Mouse (Mus musculus): ENCODE measurements around the gene Olfr1346. TPM values are rescaled to one million over a fixed set of nuclear protein-coding genes. Genes with fewer than 3 reads are reported as not detected.

The Olfr1346 gene
- polyA plus RNA-seq, 1 experiment from 2014 or later: not detected

DNA sequence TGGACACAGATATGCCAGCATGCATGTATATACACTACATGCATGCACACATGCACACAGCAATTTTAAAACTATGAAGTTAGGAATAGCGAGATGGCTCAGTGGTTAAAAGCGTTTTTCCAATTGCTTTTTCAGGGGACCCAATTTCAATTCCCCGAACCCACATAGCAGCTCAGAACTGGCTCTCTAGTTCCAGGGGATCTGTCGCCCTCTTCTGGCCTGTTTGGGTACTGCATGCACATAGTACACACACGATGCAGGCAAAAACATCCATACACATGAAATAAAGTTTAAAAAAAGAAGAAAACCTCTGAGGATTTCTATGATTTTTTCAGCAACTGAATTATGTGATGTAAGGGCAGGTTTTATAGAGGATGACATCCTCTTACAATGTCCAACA is 59.2 kb downstream of the Olfr1346 start:
- no peak overlapping the region for H3K4me3 ChIP-seq (ENCODE audit: low read depth, low read length)
- ATAC-seq (ENCODE audit: insufficient read depth) (no peak), DNase-seq (peak; percentile 11)
- TF ChIP-seq CTCF (IDR thresholded peaks at IDR 0.05; ENCODE audit: low read depth): peak; percentile 56
- H3K9me3 ChIP-seq (ENCODE audit: low read depth, low read length): no peaks in the 10 kb centered on the region
- WGBS: 67% methylated on average over 5 of the region's 5 CpGs
- H3K4me1 ChIP-seq (ENCODE audit: insufficient read depth): no peaks in the 10 kb centered on the region
- no peaks in the 10 kb centered on the region for H3K36me3 ChIP-seq (ENCODE audit: insufficient read depth)
- no peak overlapping the region for H3K4me2 ChIP-seq
- no peaks in the 10 kb centered on the region for H3K27me3 ChIP-seq (ENCODE audit: insufficient read depth, low read length)
- no peak overlapping the region for H3K27ac ChIP-seq (ENCODE audit: low read depth)
- no peak overlapping the region for H3K9ac ChIP-seq

Other genes with a start within 250 kb of the Olfr1346 start
- gene Zscan5b, start 244.8 kb upstream of the Olfr1346 start, polyA plus RNA-seq (2014; fragmentation: Nextera tagmentation; extraction: Ambion mirVana): not detected in 2 replicates
- gene Epp13, start 214.4 kb upstream of the Olfr1346 start, polyA plus RNA-seq (2014; fragmentation: Nextera tagmentation; extraction: Ambion mirVana): not detected in 2 replicates
- 5.8 and 6.0 TPM in 2 replicates for gene Zfp667, start 180.5 kb upstream of the Olfr1346 start, polyA plus RNA-seq (2014; fragmentation: Nextera tagmentation; extraction: Ambion mirVana)
- 5.3 and 6.6 TPM in 2 replicates for gene Zfp583, start 135.8 kb upstream of the Olfr1346 start, polyA plus RNA-seq (2014; fragmentation: Nextera tagmentation; extraction: Ambion mirVana)
- 1.2 and 1.6 TPM in 2 replicates for gene Gm3854, start 123.3 kb upstream of the Olfr1346 start, polyA plus RNA-seq (2014; fragmentation: Nextera tagmentation; extraction: Ambion mirVana)
- 2.1 and 2.7 TPM in 2 replicates for gene Zfp78, start 103.8 kb upstream of the Olfr1346 start, polyA plus RNA-seq (2014; fragmentation: Nextera tagmentation; extraction: Ambion mirVana)
- 9.6 and 11.9 TPM in 2 replicates for gene Zfp28, start 83.8 kb upstream of the Olfr1346 start, polyA plus RNA-seq (2014; fragmentation: Nextera tagmentation; extraction: Ambion mirVana)
- gene Smim17, start 68.4 kb upstream of the Olfr1346 start, polyA plus RNA-seq (2014; fragmentation: Nextera tagmentation; extraction: Ambion mirVana): 0.22 and 0.61 TPM in 2 replicates
- not detected in 2 replicates for gene Gm20715, start 56.8 kb upstream of the Olfr1346 start, polyA plus RNA-seq (2014; fragmentation: Nextera tagmentation; extraction: Ambion mirVana)
- not detected in 2 replicates for gene Olfr1344, start 28.4 kb upstream of the Olfr1346 start, polyA plus RNA-seq (2014; fragmentation: Nextera tagmentation; extraction: Ambion mirVana)
- gene Olfr1336, start 10.9 kb upstream of the Olfr1346 start, polyA plus RNA-seq (2014; fragmentation: Nextera tagmentation; extraction: Ambion mirVana): not detected in 2 replicates
- not detected in 2 replicates for gene Olfr5, start 19.8 kb downstream of the Olfr1346 start, polyA plus RNA-seq (2014; fragmentation: Nextera tagmentation; extraction: Ambion mirVana)
- gene Olfr1347, start 32.7 kb downstream of the Olfr1346 start, polyA plus RNA-seq (2014; fragmentation: Nextera tagmentation; extraction: Ambion mirVana): not detected in 2 replicates
- not detected in 2 replicates for gene Olfr1348, start 41.6 kb downstream of the Olfr1346 start, polyA plus RNA-seq (2014; fragmentation: Nextera tagmentation; extraction: Ambion mirVana)
- not detected in 2 replicates for gene Olfr1349, start 55.8 kb downstream of the Olfr1346 start, polyA plus RNA-seq (2014; fragmentation: Nextera tagmentation; extraction: Ambion mirVana)
- gene Olfr1350, start 97.7 kb downstream of the Olfr1346 start, polyA plus RNA-seq (2014; fragmentation: Nextera tagmentation; extraction: Ambion mirVana): not detected in 2 replicates
- gene Zim1, start 229.3 kb downstream of the Olfr1346 start, polyA plus RNA-seq (2014; fragmentation: Nextera tagmentation; extraction: Ambion mirVana): 3.2 and 3.6 TPM in 2 replicates

Data from lung, embryonic 14.5 days (tissue).